Mouse (Mus musculus) CH12.LX (cell line): Measurements from ENCODE around the gene Olfr1204. TPM values are rescaled to one million over a fixed set of nuclear protein-coding genes. Genes with fewer than 3 reads are reported as not detected.

Experiments
- DNase-seq: peaks from one replicate; pipeline ENCODE4 v3.0.0-alpha.2; 2013; ENCODE audit errors: extremely low read depth
- H3K27ac ChIP-seq: 2 replicates; pipeline ENCODE4 v1.5.1; 2012; ENCODE audit warnings: low read depth, mild to moderate bottlenecking, control low read depth, moderate library complexity; ENCODE audit not compliant: insufficient read depth
- H3K27me3 ChIP-seq: replicated peaks from 2 replicates; pipeline ENCODE3; 2012; ENCODE audit warnings: inconsistent platforms
- H3K36me3 ChIP-seq, 2 experiments: replicated peaks in 1 of 2; 2 replicates each; pipeline versions ENCODE3 to v1.6.1; 2012; ENCODE audit warnings: inconsistent platforms in 1 of 2, low read length in 1 of 2, mild to moderate bottlenecking in 1 of 2, mixed read lengths in 1 of 2, moderate library complexity in 1 of 2; ENCODE audit not compliant: control insufficient read depth in 1 of 2, insufficient read depth in 1 of 2
- H3K4me1 ChIP-seq, 2 experiments: 2 replicates each; pipeline ENCODE4 v1.6.1; 2012; ENCODE audit warnings: inconsistent platforms in 1 of 2, moderate library complexity in 1 of 2; ENCODE audit not compliant: insufficient read depth in 2 of 2, control insufficient read depth in 1 of 2
- H3K4me2 ChIP-seq: 2 replicates; pipeline ENCODE4 v1.6.1; 2012; ENCODE audit warnings: low read depth, mild to moderate bottlenecking, control low read depth; ENCODE audit not compliant: poor library complexity, insufficient read depth, severe bottlenecking
- H3K4me3 ChIP-seq, 3 experiments: fragments of 150-350 bp in 1 of 3; sonication (generic) in 1 of 3; replicated peaks in 1 of 3; 2 replicates each; pipeline versions ENCODE3 to v1.5.1; 2011 to 2012; ENCODE audit warnings: low read depth in 2 of 3, low read length in 2 of 3, mild to moderate bottlenecking in 2 of 3, moderate library complexity in 2 of 3, control low read depth in 1 of 3, improper control_type of control experiment in 1 of 3, inconsistent platforms in 1 of 3, mixed read lengths in 1 of 3; ENCODE audit not compliant: poor library complexity in 1 of 3
- H3K79me2 ChIP-seq: replicated peaks from 2 replicates; pipeline ENCODE4 v1.6.1; 2012; ENCODE audit warnings: mild to moderate bottlenecking, moderate library complexity; ENCODE audit not compliant: control insufficient read depth, poor library complexity, insufficient read depth, severe bottlenecking; ENCODE audit errors: extremely low read depth
- H3K9ac ChIP-seq: 2 replicates; pipeline ENCODE4 v1.6.1; 2012; ENCODE audit warnings: low read depth, mild to moderate bottlenecking, control low read depth, moderate library complexity; ENCODE audit not compliant: insufficient read depth
- H3K9me3 ChIP-seq: replicated peaks from 2 replicates; pipeline ENCODE3; 2012; ENCODE audit warnings: low read length, inconsistent platforms, mixed read lengths
- CHD1 ChIP-seq: IDR thresholded peaks from 2 replicates; pipeline ENCODE4 v1.6.1; 2012; ENCODE audit warnings: low read depth, low read length, improper control_type of control experiment, inconsistent platforms
- CHD2 ChIP-seq: IDR thresholded peaks from 2 replicates; pipeline ENCODE4 v1.6.1; 2011; ENCODE audit warnings: low read length, improper control_type of control experiment
- CTCF ChIP-seq, 2 experiments: IDR thresholded peaks in 1 of 2; conservative IDR thresholded peaks in 1 of 2; 2 replicates each; pipeline ENCODE4 v1.5.1; 2011 to 2012; ENCODE audit warnings: low read depth in 2 of 2, low read length in 2 of 2, improper control_type of control experiment in 1 of 2, inconsistent platforms in 1 of 2, mild to moderate bottlenecking in 1 of 2, moderate library complexity in 1 of 2
- EP300 ChIP-seq: IDR thresholded peaks from 2 replicates; pipeline ENCODE4 v1.6.1; 2011; ENCODE audit warnings: low read length, improper control_type of control experiment
- GABPA ChIP-seq: IDR thresholded peaks from 2 replicates; pipeline ENCODE4 v1.6.1; 2012; ENCODE audit warnings: low read depth, low read length, improper control_type of control experiment, inconsistent platforms; ENCODE audit not compliant: insufficient replicate concordance
- HCFC1 ChIP-seq: IDR thresholded peaks from 2 replicates; pipeline ENCODE4 v1.6.1; 2012; ENCODE audit warnings: low read depth, mild to moderate bottlenecking, inconsistent platforms, low read length, improper control_type of control experiment
- IRF4 ChIP-seq: IDR thresholded peaks from 2 replicates; pipeline ENCODE4 v1.6.1; 2014; ENCODE audit warnings: low read depth, mild to moderate bottlenecking, inconsistent platforms, low read length, improper control_type of control experiment
- JUN ChIP-seq: IDR thresholded peaks from 2 replicates; pipeline ENCODE4 v1.6.1; 2011; ENCODE audit warnings: low read depth, mild to moderate bottlenecking, low read length, improper control_type of control experiment, moderate library complexity; ENCODE audit not compliant: insufficient read depth
- KAT2A ChIP-seq: IDR thresholded peaks from 2 replicates; pipeline ENCODE4 v1.6.1; 2012; ENCODE audit warnings: low read length, improper control_type of control experiment, inconsistent platforms; ENCODE audit not compliant: insufficient replicate concordance
- MAX ChIP-seq: IDR thresholded peaks from 2 replicates; pipeline ENCODE4 v1.6.1; 2011; ENCODE audit warnings: low read length, improper control_type of control experiment
- MAZ ChIP-seq: IDR thresholded peaks from 2 replicates; pipeline ENCODE4 v1.6.1; 2012; ENCODE audit warnings: low read depth, mild to moderate bottlenecking, inconsistent platforms, low read length, improper control_type of control experiment, moderate library complexity
- MEF2A ChIP-seq: IDR thresholded peaks from 2 replicates; pipeline ENCODE4 v1.6.1; 2014; ENCODE audit warnings: low read depth, mild to moderate bottlenecking, inconsistent platforms, low read length, improper control_type of control experiment, borderline replicate concordance
- MYC ChIP-seq: IDR thresholded peaks from 2 replicates; pipeline ENCODE4 v1.6.1; 2011; ENCODE audit warnings: low read depth, mild to moderate bottlenecking, improper control_type of control experiment, low read length
- NELFE ChIP-seq: IDR thresholded peaks from 2 replicates; pipeline ENCODE4 v1.6.1; 2011; ENCODE audit warnings: low read depth, low read length, improper control_type of control experiment
- PAX5 ChIP-seq: IDR thresholded peaks from 2 replicates; pipeline ENCODE4 v1.6.1; 2012; ENCODE audit warnings: low read length, inconsistent platforms, mixed read lengths
- POLR2A ChIP-seq: IDR thresholded peaks from 2 replicates; pipeline ENCODE4 v1.6.1; 2011; ENCODE audit warnings: low read depth, mild to moderate bottlenecking, improper control_type of control experiment, low read length
- POLR2AphosphoS2 ChIP-seq: IDR thresholded peaks from 2 replicates; pipeline ENCODE4 v1.6.1; 2011; ENCODE audit warnings: low read depth, low read length, improper control_type of control experiment
- RCOR1 ChIP-seq: conservative IDR thresholded peaks from 2 replicates; pipeline ENCODE4 v1.6.1; 2012; ENCODE audit warnings: low read depth, mild to moderate bottlenecking, inconsistent platforms, low read length, improper control_type of control experiment
- SIN3A ChIP-seq: IDR thresholded peaks from 2 replicates; pipeline ENCODE4 v1.6.1; 2012; ENCODE audit warnings: low read length, improper control_type of control experiment, inconsistent platforms
- TBP ChIP-seq: conservative IDR thresholded peaks from 2 replicates; pipeline ENCODE4 v1.6.1; 2011; ENCODE audit warnings: low read depth, low read length, improper control_type of control experiment
- TCF12 ChIP-seq: IDR thresholded peaks from 2 replicates; pipeline ENCODE4 v1.6.1; 2014; ENCODE audit warnings: low read depth, mild to moderate bottlenecking, inconsistent platforms, low read length, improper control_type of control experiment
- USF1 ChIP-seq: IDR thresholded peaks from 2 replicates; pipeline ENCODE4 v1.6.1; 2014; ENCODE audit warnings: low read depth, mild to moderate bottlenecking, inconsistent platforms, low read length, improper control_type of control experiment
- ZKSCAN1 ChIP-seq: IDR thresholded peaks from 2 replicates; pipeline ENCODE4 v1.6.1; 2012; ENCODE audit warnings: low read depth, inconsistent platforms, low read length, improper control_type of control experiment, borderline replicate concordance
- ZMIZ1 ChIP-seq: IDR thresholded peaks from 2 replicates; pipeline ENCODE4 v1.6.1; 2012; ENCODE audit warnings: low read depth, mild to moderate bottlenecking, inconsistent platforms, low read length, improper control_type of control experiment
- ZNF384 ChIP-seq: IDR thresholded peaks from 2 replicates; pipeline ENCODE4 v1.6.1; 2012; ENCODE audit warnings: low read depth, low read length, improper control_type of control experiment, inconsistent platforms
- dilution Hi-C: fragments of 300-500 bp; cut with MboI; formaldehyde crosslinking; loops from 2 replicates; pipeline ENCODE4 v1.14.3; 2020; ENCODE audit warnings: low sequenced_read_pairs; ENCODE audit not compliant: extremely low pct_unique_long_range_greater_than_20kb, extremely low pct_ligation_motif_present
- in situ Hi-C: fragments of 300-500 bp; cut with MboI; formaldehyde crosslinking; loops from 3 replicates; pipeline ENCODE4 v1.14.3; 2019; ENCODE audit warnings: low sequenced_read_pairs, low pct_ligation_motif_present, low pct_unique_long_range_greater_than_20kb, mixed read lengths
- polyA plus RNA-seq: library from polyadenylated mRNA; unstranded; fragments of >175 nt; gene quantifications from 2 replicates; pipeline ENCODE4 v1.2.1, GENCODE M21; 2012; ENCODE audit warnings: low read depth; ENCODE audit not compliant: insufficient read length
- total RNA-seq, 2 experiments: library from RNA; depleted of rRNA; stranded (reverse); fragments of 300-350 nt in 1 of 2; fragments of >200 nt in 1 of 2; gene quantifications; 2 replicates each; pipeline ENCODE4 v1.2.3; 2012 to 2014

The Olfr1204 gene
- total RNA-seq (2012; rRNA removed) (not detected in 2 replicates), total RNA-seq (2014; rRNA removed) (not detected in 2 replicates), polyA plus RNA-seq (not detected in 2 replicates)

- Histone ChIP-seq H3K27me3 (no peaks in the 10 kb centered on the region), H3K27ac (no peak within 1 kb of the TSS), H3K79me2 (no peaks in the 10 kb centered on the region), H3K4me2 (no peak within 1 kb of the TSS), H3K9me3 (peaks cover 7% of the 10 kb centered on the region), H3K36me3 (no peaks in the 10 kb centered on the region), H3K4me3 (no peak within 1 kb of the TSS), H3K9ac (no peak within 1 kb of the TSS), H3K4me1 (no peaks in the 10 kb centered on the region)
- TF ChIP-seq PAX5 (no peak), RCOR1 (no peak)
- in situ Hi-C loops (no loop called here), dilution Hi-C loops (no loop called here)
- no peak for DNase-seq
Observed at GRCm38 (mm10) chr2:88848992-88849391, at the start of gene Olfr1204. Gene Olfr1204, plus strand, starts transcription at chr2:88849292.

- dilution Hi-C loops (no loop called here), in situ Hi-C loops (no loop called here)
- no peak for DNase-seq
- Histone ChIP-seq H3K27ac (no peak within 1 kb of the TSS), H3K9me3 (peaks cover 3% of the 10 kb centered on the region), H3K36me3 (no peaks in the 10 kb centered on the region), H3K4me1 (no peaks in the 10 kb centered on the region), H3K27me3 (no peaks in the 10 kb centered on the region), H3K4me3 (no peak within 1 kb of the TSS), H3K9ac (no peak within 1 kb of the TSS), H3K79me2 (no peaks in the 10 kb centered on the region), H3K4me2 (no peak within 1 kb of the TSS)
- TF ChIP-seq IRF4: no peak
- no peak for TF ChIP-seq ZNF384
- TF ChIP-seq PAX5: no peak
- no peak for TF ChIP-seq CTCF (conservative IDR thresholded peaks at IDR 0.05 in 1 of 2, IDR thresholded peaks at IDR 0.05 in 1 of 2; ENCODE audit: low read depth in 2 of 2, low read length in 2 of 2)
- TF ChIP-seq MAZ: no peak
- no peak for TF ChIP-seq CHD2
- no peak for TF ChIP-seq USF1
- no peak for TF ChIP-seq RCOR1
Observed at GRCm38 (mm10) chr2:88814196-88814595, 34.9 kb upstream of the Olfr1204 start, which contains the start of gene Olfr1202. Gene Olfr1202, plus strand, starts transcription at chr2:88814496.

- TF ChIP-seq PAX5: no peak
- no peak for TF ChIP-seq TCF12
- no peak for TF ChIP-seq POLR2A
- TF ChIP-seq MAX: no peak
- no peak for TF ChIP-seq CHD1
- no peak for TF ChIP-seq TBP
- TF ChIP-seq RCOR1: no peak
- no peak for TF ChIP-seq KAT2A
- TF ChIP-seq POLR2AphosphoS2: no peak
- TF ChIP-seq MEF2A: no peak
- no peak for TF ChIP-seq ZKSCAN1
- TF ChIP-seq JUN: no peak
- TF ChIP-seq CHD2: no peak
- no peak for TF ChIP-seq NELFE
- TF ChIP-seq GABPA: no peak
- TF ChIP-seq SIN3A: no peak
- no peak for TF ChIP-seq ZMIZ1
- no peak for TF ChIP-seq HCFC1
- TF ChIP-seq EP300: no peak
- no peak for TF ChIP-seq MYC
- H3K27me3 ChIP-seq: no peaks in the 10 kb centered on the region
- dilution Hi-C loops (no loop called here), in situ Hi-C loops (no loop called here)
- H3K79me2 ChIP-seq: no peaks in the 10 kb centered on the region
- no peaks in the 10 kb centered on the region for H3K36me3 ChIP-seq
- H3K9ac ChIP-seq: no peak within 1 kb of the TSS
- H3K4me1 ChIP-seq: no peaks in the 10 kb centered on the region
- H3K9me3 ChIP-seq: peaks cover 17% of the 10 kb centered on the region
- DNase-seq: no peak
- no peak within 1 kb of the TSS for H3K4me2 ChIP-seq
- no peak within 1 kb of the TSS for H3K27ac ChIP-seq
- H3K4me3 ChIP-seq: no peak within 1 kb of the TSS
Observed at GRCm38 (mm10) chr2:88829437-88829836, 19.7 kb upstream of the Olfr1204 start, which contains the start of gene Olfr1205. Gene Olfr1205, plus strand, starts transcription at chr2:88829737.
